Mouse (Mus musculus): Measurements from ENCODE around the gene Mark1. TPM values are rescaled to one million over a fixed set of nuclear protein-coding genes. Genes with fewer than 3 reads are reported as not detected.

Gene Mark1
- polyA plus RNA-seq, 1 experiment from 2014 or later: 2.6 TPM

DNA sequence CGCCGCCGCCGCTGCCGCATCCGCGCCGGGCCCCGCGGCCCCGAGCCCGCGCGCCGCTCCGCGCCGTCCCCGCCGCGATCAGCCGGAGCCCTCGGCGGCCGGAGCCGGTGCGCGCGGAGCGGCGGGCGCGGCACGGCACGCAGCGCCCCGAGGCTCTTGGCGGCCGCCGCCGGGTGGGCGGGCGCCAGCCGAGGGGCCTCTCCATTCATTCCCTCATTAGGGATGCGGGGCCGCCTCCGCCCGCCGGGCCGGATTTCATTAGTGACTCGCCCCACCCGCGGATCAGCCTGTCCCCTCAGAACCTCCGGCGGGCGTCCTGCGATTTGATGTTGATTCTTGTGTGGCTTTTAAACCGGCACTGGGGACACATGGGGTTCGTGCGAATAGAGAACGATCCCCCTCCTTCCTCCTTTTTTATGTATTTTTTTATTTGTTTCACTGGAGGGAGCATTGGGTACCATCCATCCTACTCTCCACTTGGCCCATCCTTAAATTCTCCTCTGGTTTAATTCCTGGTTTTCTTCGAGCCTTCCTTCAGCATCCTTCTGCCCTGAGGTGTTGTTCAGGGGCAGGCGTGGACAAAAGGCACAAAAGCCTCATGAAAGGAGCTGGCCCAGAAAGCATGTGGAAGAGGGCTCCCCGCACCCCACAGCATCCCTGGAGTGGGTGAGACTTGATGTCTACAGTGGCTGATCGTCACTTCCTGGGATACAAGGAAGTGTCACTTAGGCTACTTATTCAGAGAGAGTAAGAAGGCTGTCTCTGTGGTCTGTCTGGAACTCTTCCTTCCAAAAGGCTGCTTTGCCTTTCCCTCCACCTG lies 620 bp upstream of the Mark1 start:
- H3K27ac ChIP-seq (ENCODE audit: low read depth): no peak overlapping the region
- no peaks in the 10 kb centered on the region for H3K9me3 ChIP-seq (ENCODE audit: control insufficient read depth, low read length)
- DNase-seq (ENCODE audit: low spot score): peak; percentile 82
- peaks cover 8% of the 10 kb centered on the region; the same call in 1 of the 2 replicates for H3K4me1 ChIP-seq (replicated peaks; ENCODE audit: control insufficient read depth, insufficient read depth, low read length)
- H3K9ac ChIP-seq (ENCODE audit: low read length): peak overlapping the region; percentile 86
- no peaks in the 10 kb centered on the region for H3K27me3 ChIP-seq (replicated peaks; ENCODE audit: control insufficient read depth, insufficient read depth, low read length)
- WGBS: 2% methylated on average over 34 of the region's 65 CpGs
- H3K4me3 ChIP-seq (ENCODE audit: low read depth, low read length): peak overlapping the region; percentile 73
- H3K4me2 ChIP-seq (ENCODE audit: low read length): peak overlapping the region; percentile 75
- H3K36me3 ChIP-seq (ENCODE audit: control insufficient read depth, insufficient read depth, low read length): no peaks in the 10 kb centered on the region
- peak; percentile 48; the same call in 1 of the 2 replicates for ATAC-seq (replicated peaks; ENCODE audit: low FRiP score, low TSS enrichment, low read depth)

GRCm38 (mm10) chr1:184998631-184999030 lies 739 bp downstream of the Mark1 start:
- DNase-seq (ENCODE audit: low spot score) (no peak), ATAC-seq (replicated peaks; ENCODE audit: low FRiP score, low TSS enrichment, low read depth) (peak; percentile 13; the same call in 1 of the 2 replicates)
- 33% methylated on average over 2 of the region's 2 CpGs for WGBS
- no peaks in the 10 kb centered on the region for H3K36me3 ChIP-seq (ENCODE audit: control insufficient read depth, insufficient read depth, low read length)
- H3K4me1 ChIP-seq (replicated peaks; ENCODE audit: control insufficient read depth, insufficient read depth, low read length): peaks cover 8% of the 10 kb centered on the region; the same call in 1 of the 2 replicates
- H3K4me3 ChIP-seq (ENCODE audit: low read depth, low read length): peak overlapping the region; percentile 73
- H3K4me2 ChIP-seq (ENCODE audit: low read length): peak overlapping the region; percentile 75
- no peak overlapping the region for H3K27ac ChIP-seq (ENCODE audit: low read depth)
- H3K9ac ChIP-seq (ENCODE audit: low read length): peak overlapping the region; percentile 86
- H3K9me3 ChIP-seq (ENCODE audit: control insufficient read depth, low read length): no peaks in the 10 kb centered on the region
- no peaks in the 10 kb centered on the region for H3K27me3 ChIP-seq (replicated peaks; ENCODE audit: control insufficient read depth, insufficient read depth, low read length)

- WGBS: 60% methylated on average over 9 of the region's 9 CpGs
- H3K27me3 ChIP-seq (replicated peaks; ENCODE audit: control insufficient read depth, insufficient read depth, low read length): no peaks in the 10 kb centered on the region
- H3K4me3 ChIP-seq (ENCODE audit: low read depth, low read length): peak overlapping the region; percentile 73
- no peak overlapping the region for H3K27ac ChIP-seq (ENCODE audit: low read depth)
- peaks cover 8% of the 10 kb centered on the region; the same call in 1 of the 2 replicates for H3K4me1 ChIP-seq (replicated peaks; ENCODE audit: control insufficient read depth, insufficient read depth, low read length)
- no peak overlapping the region for H3K9ac ChIP-seq (ENCODE audit: low read length)
- H3K4me2 ChIP-seq (ENCODE audit: low read length): peak overlapping the region; percentile 75
- H3K36me3 ChIP-seq (ENCODE audit: control insufficient read depth, insufficient read depth, low read length): no peaks in the 10 kb centered on the region
- no peaks in the 10 kb centered on the region for H3K9me3 ChIP-seq (ENCODE audit: control insufficient read depth, low read length)
- DNase-seq (ENCODE audit: low spot score) (peak; percentile 53), ATAC-seq (replicated peaks; ENCODE audit: low FRiP score, low TSS enrichment, low read depth) (no peak)
Measured at GRCm38 (mm10) chr1:184998161-184998560, 1.2 kb downstream of the Mark1 start.

DNA sequence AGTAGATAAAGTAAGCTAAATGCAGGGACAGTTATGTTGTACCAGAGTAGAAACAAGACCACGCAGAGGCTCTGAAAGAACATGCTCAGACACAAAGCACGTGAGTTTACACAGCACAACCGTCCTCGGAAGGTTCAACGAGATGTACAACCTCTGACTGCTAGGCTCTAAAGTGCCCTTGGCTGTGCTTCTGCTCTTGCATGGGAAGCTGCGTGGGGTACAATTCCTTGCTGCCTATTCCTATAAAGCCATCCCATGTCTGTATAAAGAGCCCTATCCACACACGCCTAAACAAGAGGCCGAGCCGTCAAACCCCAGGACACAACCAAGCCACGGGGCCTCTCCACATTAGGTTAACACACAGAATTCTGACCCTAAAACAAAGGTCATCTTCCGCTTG lies 1.9 kb downstream of the Mark1 start:
- Histone ChIP-seq H3K4me1 (replicated peaks; ENCODE audit: control insufficient read depth, insufficient read depth, low read length) (peaks cover 8% of the 10 kb centered on the region; the same call in 1 of the 2 replicates), H3K36me3 (ENCODE audit: control insufficient read depth, insufficient read depth, low read length) (no peaks in the 10 kb centered on the region), H3K27me3 (replicated peaks; ENCODE audit: control insufficient read depth, insufficient read depth, low read length) (no peaks in the 10 kb centered on the region), H3K4me3 (ENCODE audit: low read depth, low read length) (no peak overlapping the region), H3K9me3 (ENCODE audit: control insufficient read depth, low read length) (no peaks in the 10 kb centered on the region), H3K27ac (ENCODE audit: low read depth) (no peak overlapping the region), H3K4me2 (ENCODE audit: low read length) (peak overlapping the region; percentile 75; the same call in 1 of the 2 replicates), H3K9ac (ENCODE audit: low read length) (no peak overlapping the region)
- DNase-seq (ENCODE audit: low spot score): peak; percentile 51
- 63% methylated on average over 11 of the region's 11 CpGs for WGBS
- ATAC-seq (replicated peaks; ENCODE audit: low FRiP score, low TSS enrichment, low read depth): no peak

DNA sequence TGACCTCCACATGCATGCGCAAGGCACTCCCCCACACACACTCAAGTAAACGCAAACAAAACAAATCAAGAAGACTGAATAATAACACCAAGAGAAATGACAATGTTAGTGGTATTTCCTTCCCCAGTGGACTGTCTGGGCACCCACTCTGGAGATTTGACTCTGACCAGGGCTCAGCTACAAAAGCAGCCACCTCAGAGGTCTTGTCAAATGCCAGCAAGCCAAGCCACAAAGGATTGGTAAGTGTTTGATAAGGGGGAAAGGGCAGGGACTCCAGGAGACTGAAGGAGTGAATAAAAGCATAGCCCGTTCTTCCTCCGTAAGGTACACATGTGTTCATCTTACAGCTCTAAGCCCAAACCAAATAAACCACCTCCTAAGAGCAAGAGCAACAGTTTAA lies 4.0 kb downstream of the Mark1 start:
- Histone ChIP-seq H3K27ac (ENCODE audit: low read depth) (no peak overlapping the region), H3K4me3 (ENCODE audit: low read depth, low read length) (no peak overlapping the region), H3K4me1 (replicated peaks; ENCODE audit: control insufficient read depth, insufficient read depth, low read length) (peaks cover 8% of the 10 kb centered on the region; the same call in 1 of the 2 replicates), H3K36me3 (ENCODE audit: control insufficient read depth, insufficient read depth, low read length) (no peaks in the 10 kb centered on the region), H3K27me3 (replicated peaks; ENCODE audit: control insufficient read depth, insufficient read depth, low read length) (no peaks in the 10 kb centered on the region), H3K9ac (ENCODE audit: low read length) (no peak overlapping the region), H3K4me2 (ENCODE audit: low read length) (no peak overlapping the region), H3K9me3 (ENCODE audit: control insufficient read depth, low read length) (no peaks in the 10 kb centered on the region)
- ATAC-seq (replicated peaks; ENCODE audit: low FRiP score, low TSS enrichment, low read depth) (no peak), DNase-seq (ENCODE audit: low spot score) (peak; percentile 46)
- whole genome bisulfite sequencing: 61% methylated on average over 4 of the region's 4 CpGs

DNA sequence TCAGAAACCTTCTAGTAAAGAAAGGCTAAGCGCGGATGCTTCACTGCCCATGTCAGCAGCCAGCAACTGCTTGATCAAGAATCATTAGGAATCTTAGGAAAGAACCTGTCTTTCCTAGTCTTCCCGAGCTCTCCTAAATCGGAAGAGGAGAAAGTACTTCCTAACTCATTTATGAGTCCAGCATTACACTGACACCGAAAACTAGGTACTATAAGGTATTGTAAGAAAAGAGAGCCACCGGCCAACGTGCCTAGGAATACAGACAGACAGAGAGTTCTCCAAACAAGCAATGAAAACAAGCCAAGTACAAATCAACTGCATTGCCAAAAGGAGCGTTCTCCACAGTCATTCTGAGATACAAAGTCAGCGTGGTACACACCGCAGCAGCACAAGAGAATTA lies 8.2 kb downstream of the Mark1 start:
- WGBS: 89% methylated on average over 10 of the region's 10 CpGs
- H3K4me1 ChIP-seq (replicated peaks; ENCODE audit: control insufficient read depth, insufficient read depth, low read length): peaks cover 4% of the 10 kb centered on the region; the same call in 1 of the 2 replicates
- no peak overlapping the region for H3K9ac ChIP-seq (ENCODE audit: low read length)
- no peak overlapping the region for H3K4me2 ChIP-seq (ENCODE audit: low read length)
- H3K27ac ChIP-seq (ENCODE audit: low read depth): no peak overlapping the region
- no peaks in the 10 kb centered on the region for H3K36me3 ChIP-seq (ENCODE audit: control insufficient read depth, insufficient read depth, low read length)
- H3K4me3 ChIP-seq (ENCODE audit: low read depth, low read length): no peak overlapping the region
- no peak for ATAC-seq (replicated peaks; ENCODE audit: low FRiP score, low TSS enrichment, low read depth)
- no peaks in the 10 kb centered on the region for H3K27me3 ChIP-seq (replicated peaks; ENCODE audit: control insufficient read depth, insufficient read depth, low read length)
- no peak for DNase-seq (ENCODE audit: low spot score)
- no peaks in the 10 kb centered on the region for H3K9me3 ChIP-seq (ENCODE audit: control insufficient read depth, low read length)

GRCm38 (mm10) chr1:184986748-184987147 lies 12.6 kb downstream of the Mark1 start:
- Histone ChIP-seq H3K27me3 (replicated peaks; ENCODE audit: control insufficient read depth, insufficient read depth, low read length) (no peaks in the 10 kb centered on the region), H3K4me3 (ENCODE audit: low read depth, low read length) (no peak overlapping the region), H3K27ac (ENCODE audit: low read depth) (no peak overlapping the region), H3K9me3 (ENCODE audit: control insufficient read depth, low read length) (no peaks in the 10 kb centered on the region), H3K9ac (ENCODE audit: low read length) (no peak overlapping the region), H3K4me1 (replicated peaks; ENCODE audit: control insufficient read depth, insufficient read depth, low read length) (peaks cover 13% of the 10 kb centered on the region; the same call in 1 of the 2 replicates), H3K4me2 (ENCODE audit: low read length) (no peak overlapping the region), H3K36me3 (ENCODE audit: control insufficient read depth, insufficient read depth, low read length) (no peaks in the 10 kb centered on the region)
- WGBS: 41% methylated on average over 2 of the region's 2 CpGs
- no peak for DNase-seq (ENCODE audit: low spot score)
- ATAC-seq (replicated peaks; ENCODE audit: low FRiP score, low TSS enrichment, low read depth): no peak

DNA sequence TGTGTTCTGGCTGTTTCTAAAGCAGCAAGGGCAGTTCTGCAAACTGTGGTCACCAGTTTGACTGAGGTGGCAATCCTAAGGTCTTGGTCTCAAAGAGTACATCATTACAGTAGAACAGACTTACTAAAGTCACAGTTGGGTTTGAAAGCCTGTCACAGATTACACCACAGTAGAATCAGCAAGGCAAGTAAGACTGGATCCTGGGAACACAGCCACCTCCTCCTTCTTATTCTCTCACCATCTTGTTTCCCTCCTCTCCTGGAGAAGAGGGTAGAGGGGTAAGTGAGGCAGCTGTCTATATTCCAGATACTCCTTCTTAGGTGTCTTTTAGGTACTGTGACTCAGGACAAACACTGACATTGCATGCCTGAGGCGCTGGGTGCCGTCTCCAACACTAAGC lies 14.6 kb downstream of the Mark1 start:
- ATAC-seq (replicated peaks; ENCODE audit: low FRiP score, low TSS enrichment, low read depth) (no peak), DNase-seq (ENCODE audit: low spot score) (no peak)
- H3K9me3 ChIP-seq (ENCODE audit: control insufficient read depth, low read length): no peaks in the 10 kb centered on the region
- no peak overlapping the region for H3K9ac ChIP-seq (ENCODE audit: low read length)
- H3K4me2 ChIP-seq (ENCODE audit: low read length): no peak overlapping the region
- WGBS: 81% methylated on average over 2 of the region's 2 CpGs
- no peaks in the 10 kb centered on the region for H3K27me3 ChIP-seq (replicated peaks; ENCODE audit: control insufficient read depth, insufficient read depth, low read length)
- H3K27ac ChIP-seq (ENCODE audit: low read depth): no peak overlapping the region
- H3K36me3 ChIP-seq (ENCODE audit: control insufficient read depth, insufficient read depth, low read length): no peaks in the 10 kb centered on the region
- H3K4me3 ChIP-seq (ENCODE audit: low read depth, low read length): no peak overlapping the region
- H3K4me1 ChIP-seq (replicated peaks; ENCODE audit: control insufficient read depth, insufficient read depth, low read length): peaks cover 13% of the 10 kb centered on the region; the same call in 1 of the 2 replicates

Data from intestine, embryonic 14.5 days (tissue).